Mouse (Mus musculus) thymus, postnatal 14 days (tissue): ENCODE data around the gene Slc13a5.

ENCODE experiments used
- DNase-seq: peaks from one replicate; pipeline ENCODE4 v3.0.0; 2021

The Slc13a5 gene

DNA sequence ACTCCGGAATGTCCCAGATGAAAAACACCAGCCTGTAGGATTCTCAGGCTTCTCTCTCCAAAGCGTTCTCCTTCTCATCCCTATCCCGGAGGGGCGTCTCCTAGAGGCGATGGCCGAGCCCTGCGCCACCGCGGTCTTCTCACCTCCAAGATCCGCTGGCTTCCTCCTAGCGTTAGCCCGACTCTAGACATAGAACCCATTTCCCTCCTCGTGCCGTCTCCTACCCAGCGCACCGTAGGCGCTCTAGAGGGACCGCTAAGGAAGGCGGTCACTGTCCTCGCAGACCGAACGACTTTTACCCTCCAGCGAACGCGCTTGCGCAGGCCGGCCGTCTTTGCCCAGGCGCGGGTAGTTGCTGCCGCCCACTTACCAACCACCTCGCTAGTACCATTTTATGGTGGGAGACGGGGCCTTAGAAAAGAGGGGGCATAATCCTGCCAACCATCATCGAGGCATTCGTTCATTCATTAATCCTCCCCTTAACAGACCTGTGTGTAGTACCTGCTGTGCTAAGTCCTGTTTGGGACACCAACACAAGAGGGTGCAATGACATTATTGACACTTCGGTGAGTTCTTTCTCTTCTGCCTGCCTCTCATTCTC lies at the start of gene Slc13a5:
Gene Slc13a5 (minus strand): TSS at position 263 of the 601 bp plus-strand sequence.
- DNase-seq, result peak; percentile 13

DNA sequence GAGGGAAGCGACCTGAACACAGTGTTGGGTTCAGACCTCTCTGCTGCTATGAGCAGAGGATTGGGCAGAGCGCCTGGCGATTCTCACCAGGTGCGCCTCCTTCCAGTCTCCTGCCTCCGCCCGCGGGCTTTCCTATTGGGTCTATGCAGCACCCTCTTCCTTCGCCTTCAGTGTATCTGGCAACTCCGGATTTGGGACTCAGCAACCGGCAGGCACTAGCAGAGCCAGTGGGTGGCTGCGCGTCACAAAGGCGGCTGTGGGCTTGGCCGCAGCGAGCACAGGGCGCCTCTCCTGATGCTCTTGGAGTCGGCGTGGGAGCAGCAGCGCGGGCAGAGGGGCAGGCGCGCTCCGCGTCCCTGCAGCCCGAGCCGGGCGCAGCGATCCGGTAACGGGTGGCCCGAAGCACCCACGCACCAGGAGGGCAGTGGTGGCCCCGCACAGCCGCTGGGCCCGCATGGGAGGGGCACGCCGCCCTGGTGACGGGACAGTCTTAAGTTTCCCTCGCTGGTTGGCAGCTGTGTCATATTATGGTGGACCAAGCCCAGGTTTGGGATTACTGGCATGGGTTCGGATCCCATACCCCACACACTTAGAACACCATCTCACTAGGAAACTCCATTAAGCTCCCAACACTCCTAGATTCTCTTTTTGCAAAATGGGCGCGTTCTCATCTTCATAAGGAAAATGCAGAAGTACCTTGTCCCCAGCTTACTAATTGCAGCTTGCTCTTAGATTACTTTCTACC lies 47.3 kb upstream of the Slc13a5 start, which contains the start of gene Fbxo39:
Gene Fbxo39 (plus strand): TSS at position 294 of the 745 bp plus-strand sequence.
- DNase-seq, result no peak

DNA sequence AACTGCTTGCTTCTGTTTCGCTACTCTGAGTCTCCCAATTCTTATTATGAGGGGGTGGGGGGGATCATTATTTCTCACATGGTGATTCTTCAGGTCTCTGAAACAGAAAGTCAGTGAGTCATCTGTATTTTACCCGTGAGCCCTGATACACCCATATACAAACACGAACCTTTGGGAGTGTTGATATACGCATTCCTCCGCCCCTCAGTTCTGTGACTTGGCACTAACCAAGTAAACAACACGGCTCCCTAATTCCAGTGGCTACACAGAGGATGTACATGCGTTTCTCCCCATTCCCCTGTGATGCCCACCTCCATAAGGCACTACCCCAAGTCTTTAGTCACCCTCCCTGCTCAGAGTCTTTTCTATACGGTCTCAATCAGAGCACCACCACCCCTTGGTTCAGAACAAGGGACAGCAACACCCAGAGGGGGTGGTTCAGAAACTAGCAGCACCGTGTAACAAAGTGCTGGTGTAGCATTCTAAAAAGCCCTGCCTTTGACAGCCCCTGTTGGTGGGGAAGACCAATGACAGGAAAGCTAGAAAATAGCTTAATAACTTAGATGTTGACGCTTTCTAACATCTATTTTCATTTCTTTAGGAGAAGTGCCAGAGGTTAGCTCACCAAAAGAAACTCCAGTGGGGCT lies 44.5 kb upstream of the Slc13a5 start:
- no peak for DNase-seq

DNA sequence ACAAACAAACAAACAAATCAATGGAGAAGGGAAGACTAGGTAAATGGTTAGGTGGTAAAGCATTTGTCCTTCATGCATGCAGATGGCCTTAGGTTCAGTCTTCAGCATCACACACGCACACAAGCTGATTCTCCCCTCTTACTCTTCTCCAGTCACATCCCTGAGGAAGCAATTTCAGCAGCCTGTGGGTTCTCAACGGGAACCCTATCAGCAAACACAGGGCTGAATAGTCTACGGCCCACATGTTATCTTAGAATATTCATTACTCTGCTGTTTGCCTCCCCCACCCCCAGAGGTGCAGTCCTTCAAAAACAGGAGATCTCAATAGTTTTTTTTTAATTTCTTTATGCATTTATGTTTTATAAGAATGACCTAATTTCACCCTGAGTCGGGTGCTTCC lies 43.5 kb upstream of the Slc13a5 start:
- no peak for DNase-seq

DNA sequence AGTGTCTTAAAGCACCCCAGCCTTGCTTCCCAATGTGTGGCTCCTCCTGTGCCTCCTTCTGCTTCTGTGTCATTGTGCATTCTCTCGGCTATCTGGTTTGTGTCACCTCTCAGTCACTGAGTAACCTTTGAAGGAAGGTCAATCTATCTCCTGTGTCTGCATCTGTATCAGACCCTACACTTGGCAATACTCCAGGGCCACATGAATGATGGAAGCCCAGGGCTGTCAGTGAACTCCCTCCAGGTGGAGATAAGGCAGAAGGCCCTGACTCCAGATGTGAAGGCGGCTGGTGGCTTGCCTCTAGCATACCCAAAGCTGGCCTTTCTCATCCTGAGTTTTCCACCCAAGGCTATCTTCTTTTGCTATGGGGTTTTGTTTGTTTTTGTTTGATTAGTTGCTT lies 42.0 kb upstream of the Slc13a5 start:
- no peak for DNase-seq

DNA sequence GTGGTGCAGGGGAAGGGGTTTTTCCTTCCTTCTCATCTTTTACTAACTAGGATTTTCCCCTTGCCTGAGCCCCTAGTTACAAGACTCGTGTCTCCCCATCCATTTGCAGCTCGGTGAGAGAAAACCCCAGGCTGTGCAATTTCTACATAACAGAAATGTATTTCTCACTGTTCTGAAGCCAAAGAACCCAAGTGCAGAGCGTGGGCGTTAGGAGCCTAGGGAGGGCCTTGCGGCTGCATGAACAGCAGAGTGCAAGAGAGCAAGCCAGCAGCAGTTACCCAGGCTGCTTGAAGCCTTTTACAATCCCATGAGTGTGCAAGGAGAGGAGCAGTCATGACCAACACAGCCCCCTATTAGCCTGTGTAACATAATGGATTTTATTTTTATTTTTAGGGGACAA lies 40.4 kb upstream of the Slc13a5 start:
- DNase-seq, result no peak

DNA sequence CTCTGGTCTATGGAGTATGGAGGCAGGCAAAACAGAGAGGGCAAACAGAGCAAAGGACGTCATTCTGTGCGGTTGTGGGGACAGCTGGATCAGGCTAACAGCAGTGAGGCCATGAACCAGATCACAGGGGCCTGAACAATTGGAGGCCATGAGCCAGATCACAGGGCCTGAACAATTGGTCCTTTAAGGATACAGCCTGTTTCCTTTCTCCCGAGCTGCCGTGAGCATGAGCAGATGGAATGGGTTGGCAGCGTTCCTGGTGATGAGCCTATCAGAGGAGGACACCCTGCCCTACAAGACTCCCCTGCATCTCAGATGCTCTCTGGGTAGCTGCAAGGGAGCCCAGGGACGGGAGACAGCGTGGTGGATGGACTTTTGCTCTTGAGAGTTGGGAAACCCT lies 35.2 kb upstream of the Slc13a5 start:
- no peak for DNase-seq

DNA sequence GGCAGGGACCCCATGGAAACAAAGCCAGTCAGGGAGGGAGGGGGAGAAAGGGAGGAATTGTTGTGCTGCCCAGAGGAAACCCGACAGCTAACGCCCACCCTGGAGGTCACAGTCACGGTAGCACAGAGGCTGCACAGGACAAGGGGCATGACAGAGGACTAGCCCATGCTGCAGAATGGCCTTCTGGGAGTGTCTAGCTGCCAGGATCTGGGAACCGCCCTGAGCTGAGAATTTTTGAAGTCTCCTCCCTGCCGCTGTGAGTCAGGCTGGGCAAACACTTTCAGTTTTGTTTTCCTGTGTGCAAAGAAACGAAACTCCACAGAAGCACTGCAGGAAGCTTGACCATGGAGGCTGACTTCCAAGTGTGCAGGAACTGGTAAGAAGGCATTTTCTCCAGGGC lies 34.3 kb upstream of the Slc13a5 start, which contains the start of gene Xaf1:
Gene Xaf1 (plus strand): TSS at position 296 of the 400 bp plus-strand sequence.
- DNase-seq, result peak; percentile 48

DNA sequence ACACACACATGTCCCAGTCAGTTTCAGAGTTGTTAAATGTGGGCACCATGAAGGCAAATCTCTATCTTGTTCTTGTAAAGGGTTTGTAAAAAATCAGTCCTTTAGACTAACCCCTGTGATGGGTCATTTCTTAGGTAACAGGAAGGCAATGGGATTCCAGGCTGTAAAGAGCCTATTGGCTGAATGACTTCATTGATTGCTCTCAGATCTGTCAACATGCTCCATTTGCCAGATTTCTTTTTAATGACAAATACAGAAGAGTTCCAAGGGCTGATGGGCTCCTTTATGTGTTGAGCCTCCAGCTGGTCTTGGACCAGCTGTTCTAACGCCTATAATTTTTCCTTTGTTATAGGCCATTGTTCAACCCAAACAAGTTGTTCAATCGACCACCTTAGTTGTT lies 26.1 kb upstream of the Slc13a5 start:
- DNase-seq, result no peak

DNA sequence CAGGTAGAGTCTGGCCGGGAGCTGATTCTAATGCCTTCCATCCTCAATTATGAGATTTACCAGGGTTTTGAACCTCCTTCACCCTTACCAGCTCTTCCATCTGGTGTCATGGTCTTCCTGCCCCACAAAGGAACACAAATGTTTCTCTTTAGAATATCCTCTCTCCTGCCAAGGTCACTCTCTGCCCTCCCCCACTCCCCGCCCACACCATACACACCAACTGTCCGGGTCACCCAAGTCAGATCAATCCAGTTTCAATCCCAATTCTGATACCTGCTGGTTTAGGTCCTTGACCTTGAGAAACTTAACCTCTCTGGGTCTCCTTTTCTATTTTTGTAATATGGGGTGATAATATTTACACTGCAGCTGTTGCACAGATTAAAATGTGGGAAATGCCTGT lies 20.5 kb upstream of the Slc13a5 start:
- DNase-seq, result no peak

DNA sequence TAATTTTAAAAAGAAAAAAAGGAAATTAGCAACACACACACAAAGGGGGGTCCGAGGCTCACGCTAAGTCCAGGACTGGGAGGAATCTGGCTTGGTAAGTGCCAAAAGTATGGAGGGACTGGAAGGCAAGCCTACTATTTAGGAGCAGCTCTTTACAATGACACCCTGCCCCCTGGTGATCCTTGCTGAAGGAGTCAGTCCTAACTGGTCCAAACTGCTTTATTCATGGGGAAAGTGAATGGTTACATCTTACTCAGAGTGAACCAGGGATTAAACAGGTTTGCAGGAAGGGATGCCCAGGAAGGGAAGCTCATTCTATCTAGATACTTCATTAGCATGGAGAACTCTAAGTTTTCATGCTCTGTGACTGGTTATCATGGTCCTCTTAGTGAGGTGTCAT lies 20.1 kb upstream of the Slc13a5 start:
- DNase-seq, result no peak

DNA sequence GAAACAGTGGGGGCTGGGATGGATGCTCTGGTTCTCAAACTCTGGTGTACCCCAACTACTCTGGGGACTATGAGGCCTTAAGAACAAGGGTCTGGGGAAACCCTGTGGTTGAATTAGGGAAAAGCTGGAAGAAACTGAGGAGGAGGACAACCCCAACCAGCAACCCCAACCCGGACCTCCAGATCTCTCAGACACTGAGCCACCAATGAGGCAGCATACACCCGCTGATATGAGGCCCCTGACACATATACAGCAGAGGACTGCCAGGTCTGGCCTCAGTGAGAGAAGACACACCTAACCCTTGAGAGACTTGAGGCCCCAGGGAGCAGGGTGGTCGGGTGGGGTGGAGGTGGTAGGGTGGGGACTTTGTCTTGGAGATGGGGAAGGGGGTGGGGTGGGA lies 19.6 kb upstream of the Slc13a5 start:
- DNase-seq, result no peak

DNA sequence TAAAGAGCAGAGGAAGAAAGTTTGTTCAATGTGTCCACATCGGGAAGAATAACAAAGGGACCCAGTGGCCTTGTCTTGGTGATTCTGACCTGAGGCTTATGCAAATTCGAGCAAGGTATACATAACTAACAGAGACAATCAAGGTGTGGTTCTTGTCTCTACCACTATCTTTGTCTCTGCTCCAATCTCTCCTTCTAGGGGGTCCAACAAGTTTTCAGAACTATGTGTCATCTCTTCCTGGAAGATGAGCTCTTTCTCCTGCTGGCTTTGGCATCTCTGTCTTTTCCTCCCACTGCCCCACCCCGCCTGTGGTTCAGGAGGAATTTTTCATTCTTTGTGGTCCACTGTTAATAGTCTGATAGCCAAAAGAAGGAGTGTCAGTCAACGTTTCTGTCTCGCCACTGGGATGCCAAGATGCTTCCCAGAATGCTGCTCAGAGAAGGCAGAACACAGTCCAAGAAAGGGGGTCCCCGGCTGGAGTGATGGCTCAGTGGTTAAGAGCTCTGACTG lies 19.0 kb upstream of the Slc13a5 start:
- no peak for DNase-seq

DNA sequence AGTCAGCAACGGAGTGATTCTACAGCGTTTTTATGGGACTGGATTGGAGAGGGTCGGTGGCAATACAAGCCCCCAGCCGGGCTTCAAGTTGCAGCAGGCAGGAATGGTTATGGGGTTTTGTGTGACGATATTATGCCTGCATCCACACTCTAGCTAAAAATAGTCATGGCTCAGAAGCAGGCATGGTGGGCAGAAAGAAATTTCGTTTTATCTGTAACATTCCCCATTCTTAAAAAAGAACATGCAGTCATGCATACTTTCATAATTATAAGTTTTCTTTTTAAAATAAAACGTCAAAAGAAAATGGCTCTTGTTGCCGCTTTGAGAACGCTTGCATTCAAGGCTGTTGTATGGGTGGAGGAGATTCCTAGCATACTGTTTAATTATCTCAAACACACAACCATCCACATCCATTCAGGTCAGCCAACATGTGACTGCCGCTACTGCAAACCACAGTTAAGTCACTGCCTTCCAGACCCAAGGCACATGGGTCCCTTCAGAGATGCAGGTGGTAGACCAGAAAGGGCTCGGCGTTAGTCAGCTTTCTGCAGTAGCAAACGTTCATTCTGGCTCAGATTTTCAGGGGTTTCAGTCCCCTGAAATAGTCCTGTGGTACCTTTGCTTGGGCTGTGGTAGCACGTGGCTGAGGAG lies 17.6 kb upstream of the Slc13a5 start:
- DNase-seq, result no peak

DNA sequence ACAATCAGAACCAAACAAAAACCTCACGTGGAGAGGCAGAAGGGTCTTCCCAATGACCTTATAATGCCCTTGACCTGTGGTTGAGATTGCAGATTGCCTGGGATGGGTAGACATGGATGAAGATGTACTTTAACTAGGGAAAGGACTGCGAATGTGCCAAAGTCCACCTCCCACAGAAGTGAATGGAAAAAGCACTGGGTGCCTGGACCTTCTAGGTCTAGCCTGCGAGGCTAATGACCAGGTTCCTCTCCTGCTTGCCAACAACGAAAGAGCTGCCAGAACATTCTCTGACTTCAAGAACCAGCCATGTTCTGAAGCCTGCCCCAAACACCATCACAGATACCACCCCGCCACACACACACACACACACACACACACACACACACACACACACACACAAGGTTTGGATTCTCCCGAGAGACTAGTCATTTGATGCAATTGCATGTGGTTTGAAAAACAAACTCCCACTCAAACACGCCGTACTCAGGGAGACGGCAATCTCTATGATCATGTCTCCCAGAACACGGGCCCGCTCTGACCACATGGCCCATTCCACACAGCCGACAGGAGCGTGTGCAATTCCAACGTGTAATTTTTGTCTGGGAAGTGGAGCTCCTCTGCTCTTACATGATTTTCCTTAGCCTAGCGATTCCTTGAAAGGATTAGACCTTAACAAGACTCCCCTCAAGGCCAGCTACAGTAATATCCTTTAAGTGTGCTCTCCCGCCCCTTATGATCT lies 16.6 kb upstream of the Slc13a5 start:
- no peak for DNase-seq

DNA sequence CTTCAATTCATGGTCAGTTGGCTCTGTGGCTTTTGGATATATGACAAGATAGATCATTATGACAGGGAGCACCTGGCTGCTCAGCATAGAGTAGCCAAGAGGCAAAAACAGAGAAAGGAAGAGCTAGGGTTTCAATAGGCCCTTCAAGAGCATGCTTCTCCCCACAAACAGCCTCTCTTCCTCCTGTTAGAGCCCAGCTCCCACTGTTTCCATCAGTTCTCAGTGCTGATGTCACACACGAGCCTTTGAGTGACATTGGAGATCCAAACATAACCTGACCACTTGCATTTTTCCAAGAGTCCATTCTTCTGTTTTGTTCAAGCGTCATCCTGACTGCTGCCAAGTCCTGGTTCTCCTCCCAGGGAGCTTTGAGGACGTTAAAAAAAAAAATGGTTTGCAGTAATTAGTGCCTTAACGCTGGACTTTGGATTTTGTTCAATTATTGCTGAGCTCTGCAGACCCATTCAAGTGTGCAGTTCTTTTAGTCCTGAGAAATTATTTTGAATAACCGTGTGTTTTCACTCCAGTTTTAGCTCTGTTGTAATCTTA lies 14.9 kb upstream of the Slc13a5 start:
- no peak for DNase-seq

DNA sequence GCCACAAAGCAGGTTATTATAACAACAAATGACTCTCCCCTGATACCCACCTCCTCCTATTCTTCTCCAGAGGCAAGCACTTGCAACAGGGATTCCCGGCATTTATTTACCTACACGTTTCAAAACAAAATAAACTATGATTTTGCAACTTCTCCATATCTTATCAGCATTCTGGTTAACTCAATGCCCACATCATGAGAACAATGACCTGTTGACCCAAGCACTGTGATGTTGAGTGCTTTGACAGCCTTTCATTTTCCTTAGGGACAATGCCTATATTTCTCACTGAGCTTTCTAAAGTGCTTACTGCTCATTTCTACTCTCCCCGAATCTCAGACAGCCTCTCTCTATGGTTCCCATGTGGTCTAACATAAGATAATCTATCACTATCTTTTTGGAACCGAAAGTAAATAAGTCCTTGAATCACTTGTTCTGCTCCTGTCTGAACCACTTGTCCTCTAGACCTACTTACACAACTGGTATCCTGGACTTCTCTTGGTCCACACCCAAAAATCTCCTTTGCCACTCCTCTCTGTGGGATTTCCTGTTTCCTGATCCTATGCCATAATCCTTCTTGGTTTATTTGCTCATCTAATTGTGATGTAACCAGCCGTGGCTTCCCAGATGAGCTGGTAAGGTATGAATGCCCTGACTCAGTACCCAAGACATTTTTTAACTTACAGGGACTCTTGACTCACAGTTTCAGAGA lies 14.3 kb upstream of the Slc13a5 start:
- no peak for DNase-seq

DNA sequence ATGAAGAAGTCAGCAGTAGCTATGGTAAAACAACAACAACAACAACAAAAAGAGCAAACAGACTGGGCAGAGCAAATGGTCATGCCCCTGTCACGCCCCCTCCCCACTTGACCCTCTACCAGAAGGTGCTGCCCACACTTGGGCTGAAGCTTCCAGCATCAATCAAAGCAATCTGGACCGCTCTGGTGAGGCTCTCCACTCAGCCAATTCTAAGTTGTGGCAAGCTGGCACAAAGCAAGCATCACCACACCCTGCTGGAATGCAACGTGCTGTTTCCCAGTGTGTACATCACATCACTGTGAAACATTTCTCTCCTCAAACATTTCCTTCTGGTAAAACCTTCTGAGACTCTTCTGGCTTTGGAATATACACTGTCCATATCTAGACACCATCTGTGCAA lies 6.3 kb upstream of the Slc13a5 start:
- no peak for DNase-seq

DNA sequence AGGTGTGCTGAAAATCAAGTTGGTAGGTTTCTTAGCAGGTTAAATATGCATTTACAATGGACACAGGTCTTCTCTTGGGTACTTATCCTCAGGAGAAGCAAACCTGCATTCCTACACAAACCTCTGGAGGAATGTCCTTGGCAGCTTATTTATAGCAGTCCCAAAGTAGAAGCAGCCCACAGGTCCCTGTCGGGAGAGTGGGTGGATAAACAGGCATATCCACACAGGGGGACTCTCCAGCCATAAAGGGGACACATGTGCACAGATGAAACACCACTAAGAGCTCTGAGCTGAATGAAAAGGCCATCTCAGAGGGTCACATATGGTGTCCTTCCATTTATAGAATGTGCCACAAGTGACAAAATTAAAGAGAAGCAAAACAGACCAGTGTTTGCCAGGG lies 4.7 kb upstream of the Slc13a5 start:
- DNase-seq, result no peak

DNA sequence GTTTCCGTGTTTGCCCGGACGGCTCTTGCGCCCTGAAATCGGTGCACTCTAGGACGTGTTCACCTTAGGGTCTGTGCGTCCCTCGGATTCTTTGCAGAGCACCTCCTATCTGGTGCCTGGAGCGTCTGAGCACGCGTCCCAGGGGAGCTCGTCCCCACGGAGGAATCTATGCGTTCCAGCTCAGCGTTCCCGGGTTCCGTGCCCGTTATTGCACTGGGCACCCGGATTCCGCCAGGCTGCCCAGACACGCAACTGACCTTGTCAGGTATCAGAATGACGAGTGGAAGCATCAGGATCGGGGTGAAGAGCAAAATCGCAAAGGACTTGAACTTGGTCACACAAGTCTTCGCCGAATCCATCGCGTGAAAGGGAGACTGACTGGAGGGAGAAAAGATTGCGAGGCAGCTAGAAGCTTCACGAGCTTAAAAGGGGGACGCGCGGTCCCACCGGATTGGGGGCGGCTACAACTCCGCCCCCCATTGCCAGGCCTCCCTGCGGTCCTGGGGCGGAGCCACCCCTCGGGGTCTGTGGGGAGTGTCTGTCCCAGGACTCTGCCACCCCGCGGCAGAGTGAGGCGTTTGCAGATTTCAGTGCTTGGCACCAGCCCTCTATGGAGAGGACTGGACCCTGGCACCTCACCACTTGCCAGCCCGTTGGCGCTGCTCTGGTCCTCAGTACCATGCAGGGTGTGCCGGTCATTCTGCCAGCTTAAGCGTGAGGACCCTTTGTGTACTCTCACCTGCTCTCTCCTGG lies 639 bp downstream of the Slc13a5 start:
- peak; percentile 72 for DNase-seq

DNA sequence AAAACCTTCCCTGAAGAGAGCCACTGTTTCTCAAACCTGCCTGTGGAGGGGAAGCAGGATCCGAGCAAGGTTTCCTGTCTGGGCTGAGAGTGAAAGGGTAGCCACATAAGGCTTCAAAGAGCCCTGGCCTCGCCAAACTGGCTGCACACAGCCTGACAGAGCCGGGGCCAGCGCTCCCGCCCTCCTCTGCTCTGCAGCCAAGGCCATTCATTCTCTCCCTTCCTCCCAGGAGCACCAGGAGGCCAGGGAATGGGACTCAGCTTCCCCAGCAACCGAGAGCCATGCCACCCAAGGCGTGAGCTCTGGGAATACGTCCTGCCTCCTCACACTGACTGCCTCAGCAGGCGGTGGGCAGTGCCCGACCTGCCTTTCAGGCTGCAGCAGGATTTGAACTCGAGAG lies 1.5 kb downstream of the Slc13a5 start:
- DNase-seq, result no peak
